Mouse (Mus musculus) layer of hippocampus, adult 9-11 months (tissue): Measurements from ENCODE around the gene Hes3.
A peak's percentile ranks its signal among the peaks of the same experiment; 100 is the strongest.

Experiments used
- DNase-seq: peaks from one replicate; pipeline ENCODE4 v3.0.0; 2022

Gene Hes3

GRCm38 (mm10) chr4:152277916-152278315 is 13.5 kb downstream of the Hes3 start:
- DNase-seq: no peak

- no peak for DNase-seq
Observed at GRCm38 (mm10) chr4:152276389-152277347, 14.8 kb downstream of the Hes3 start.

- no peak for DNase-seq
Observed at GRCm38 (mm10) chr4:152274681-152275131, 16.8 kb downstream of the Hes3 start.

- no peak for DNase-seq
Observed at GRCm38 (mm10) chr4:152273621-152274236, 17.7 kb downstream of the Hes3 start, which contains the start of gene Gpr153. Gene Gpr153 (plus strand): TSS chr4:152274232.

GRCm38 (mm10) chr4:152273191-152273590 is 18.3 kb downstream of the Hes3 start:
- DNase-seq: no peak

- DNase-seq: no peak
Observed at GRCm38 (mm10) chr4:152272449-152273049, 18.9 kb downstream of the Hes3 start.

GRCm38 (mm10) chr4:152272006-152272405 is 19.5 kb downstream of the Hes3 start:
- DNase-seq: no peak

- no peak for DNase-seq
Observed at GRCm38 (mm10) chr4:152271334-152271733, 20.1 kb downstream of the Hes3 start.

GRCm38 (mm10) chr4:152270599-152270998 is 20.9 kb downstream of the Hes3 start:
- DNase-seq: no peak

GRCm38 (mm10) chr4:152269967-152270366 is 21.5 kb downstream of the Hes3 start:
- no peak for DNase-seq

- DNase-seq: no peak
Observed at GRCm38 (mm10) chr4:152267748-152268369, 23.6 kb downstream of the Hes3 start.

GRCm38 (mm10) chr4:152266236-152266895 is 25.1 kb downstream of the Hes3 start:
- DNase-seq: peak; percentile 56

GRCm38 (mm10) chr4:152265791-152266190 is 25.7 kb downstream of the Hes3 start:
- no peak for DNase-seq

GRCm38 (mm10) chr4:152264867-152265568 is 26.4 kb downstream of the Hes3 start:
- DNase-seq: no peak

GRCm38 (mm10) chr4:152264177-152264530 is 27.3 kb downstream of the Hes3 start:
- no peak for DNase-seq

GRCm38 (mm10) chr4:152263512-152264176 is 27.8 kb downstream of the Hes3 start:
- DNase-seq: no peak

GRCm38 (mm10) chr4:152263089-152263488 is 28.4 kb downstream of the Hes3 start:
- DNase-seq: no peak

- no peak for DNase-seq
Observed at GRCm38 (mm10) chr4:152262187-152262586, 29.3 kb downstream of the Hes3 start.

GRCm38 (mm10) chr4:152260451-152260850 is 31.0 kb downstream of the Hes3 start:
- DNase-seq: no peak

GRCm38 (mm10) chr4:152257070-152257469 is 34.4 kb downstream of the Hes3 start:
- peak; percentile 88 for DNase-seq

- no peak for DNase-seq
Observed at GRCm38 (mm10) chr4:152253183-152253759, 38.2 kb downstream of the Hes3 start.
